Comparison of ENCODE assay signal across 8 mouse cellular contexts in the genomic region with DNA sequence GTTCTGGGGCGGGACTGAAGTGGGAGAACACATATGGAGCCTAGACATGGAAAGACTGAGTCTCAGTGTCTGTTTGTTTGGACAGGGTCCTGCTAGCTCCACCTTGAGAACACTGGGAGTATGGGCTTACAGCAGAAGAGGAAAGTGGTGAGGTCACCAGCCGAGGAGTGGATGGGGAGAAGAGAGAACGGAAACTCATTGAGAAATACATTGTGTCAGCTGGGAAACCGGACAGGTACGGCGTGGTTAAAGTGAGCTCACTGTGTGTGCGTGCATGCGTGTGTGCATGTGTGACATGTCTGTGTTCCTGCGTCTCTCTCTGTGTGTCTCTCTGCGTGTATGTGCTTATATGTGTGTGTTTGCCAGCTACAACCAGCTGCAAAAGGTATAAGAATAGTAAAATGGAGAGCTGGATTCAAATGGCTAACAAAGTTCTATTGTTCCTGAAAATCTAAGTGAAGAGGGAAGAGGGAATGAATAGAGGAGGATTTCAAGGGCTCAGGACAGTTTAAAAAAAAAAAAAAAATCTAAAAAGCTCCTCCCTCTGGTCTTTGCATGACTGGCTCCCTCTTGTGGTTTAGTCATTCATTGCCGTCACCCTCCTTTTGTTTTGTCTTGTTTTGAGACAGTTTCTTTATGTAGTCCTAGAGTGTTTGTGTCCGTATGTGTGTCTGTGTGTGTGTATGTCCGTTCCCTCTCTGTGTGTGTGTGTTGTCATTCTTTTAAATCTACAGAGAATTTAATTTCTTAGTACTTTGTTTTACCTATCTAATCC. TPM values are rescaled to one million over a fixed set of nuclear protein-coding genes. Genes with fewer than 3 reads are reported as not detected.
DNase-seq lines count a peak whose midpoint lies in the region; ATAC-seq and TF ChIP-seq lines count a peak whose summit lies in the region.

No protein-coding gene starts in this region.

- no peaks in the 10 kb centered on the region for H3K27me3 ChIP-seq in heart, adult 2 months (ENCODE audit: control insufficient read depth, insufficient read depth, low read length)
- no peaks in the 10 kb centered on the region for H3K27me3 ChIP-seq in forebrain, embryonic 12.5 days
- H3K27me3 ChIP-seq in midbrain, embryonic 11.5 days (ENCODE audit: control insufficient read depth, insufficient read depth, low read length) = no peaks in the 10 kb centered on the region

- H3K36me3 ChIP-seq in heart, adult 2 months (ENCODE audit: control insufficient read depth, insufficient read depth, low read length) = no peaks in the 10 kb centered on the region
- no peaks in the 10 kb centered on the region for H3K36me3 ChIP-seq in forebrain, embryonic 12.5 days (replicated peaks)
- no peaks in the 10 kb centered on the region for H3K36me3 ChIP-seq in midbrain, embryonic 11.5 days (ENCODE audit: control insufficient read depth, insufficient read depth, low read length)

- ATAC-seq in forebrain, embryonic 12.5 days (ENCODE audit: low FRiP score) = peak; percentile 33; the same call in 1 of the 2 replicates
- ATAC-seq in midbrain, embryonic 11.5 days (ENCODE audit: low FRiP score) = peak; percentile 46; the same call in 1 of the 2 replicates

- H3K4me3 ChIP-seq in heart, adult 2 months = no peak overlapping the region
- H3K4me3 ChIP-seq in forebrain, embryonic 12.5 days (replicated peaks) = no peak overlapping the region
- H3K4me3 ChIP-seq in layer of hippocampus, adult 2 months = no peak overlapping the region
- H3K4me3 ChIP-seq in midbrain, embryonic 11.5 days (ENCODE audit: low read depth, low read length) = no peak overlapping the region

- H3K9ac ChIP-seq in heart, adult 2 months (ENCODE audit: low read depth, low read length) = no peak overlapping the region
- no peak overlapping the region for H3K9ac ChIP-seq in forebrain, embryonic 12.5 days
- H3K9ac ChIP-seq in midbrain, embryonic 11.5 days (ENCODE audit: low read length) = no peak overlapping the region

- intact Hi-C loops in heart, postnatal 36 days (cut with DNase I) = loop anchor here (1.0 kb wide), 2 partner anchors 18 to 199 kb away; no protein-coding TSS in a partner anchor
- intact Hi-C loops in heart, adult 2 months (cut with DNase I) = loop anchor here (1.0 to 2.0 kb wide), 2 partner anchors 17 to 198 kb away; no protein-coding TSS in a partner anchor

- 49% methylated on average over 13 of the region's 13 CpGs for WGBS in heart, adult 2 months
- 62% methylated on average over 13 of the region's 13 CpGs for WGBS in forebrain, embryonic 12.5 days
- WGBS in midbrain, embryonic 11.5 days = 66% methylated on average over 13 of the region's 13 CpGs

- no peak; the same call in 1 of the 2 replicates for TF ChIP-seq CTCF in heart, adult 2 months (IDR thresholded peaks at IDR 0.05)
- TF ChIP-seq CTCF in brain, embryonic 14.5 days (IDR thresholded peaks at IDR 0.05; ENCODE audit: borderline replicate concordance, extremely low read depth, insufficient read depth, insufficient read length) = peak; percentile 69; the same call in 1 of the 2 replicates
- peak; percentile 89 for TF ChIP-seq CTCF in layer of hippocampus, adult 2 months (conservative IDR thresholded peaks at IDR 0.05)

- no peak overlapping the region for H3K4me2 ChIP-seq in forebrain, embryonic 12.5 days
- H3K4me2 ChIP-seq in midbrain, embryonic 11.5 days = no peak overlapping the region

- H3K4me1 ChIP-seq in heart, adult 2 months (ENCODE audit: control insufficient read depth, insufficient read depth, low read length) = peaks cover 1% of the 10 kb centered on the region; the same call in 1 of the 2 replicates
- no peaks in the 10 kb centered on the region for H3K4me1 ChIP-seq in forebrain, embryonic 12.5 days
- no peaks in the 10 kb centered on the region for H3K4me1 ChIP-seq in midbrain, embryonic 11.5 days (ENCODE audit: control insufficient read depth, insufficient read depth, low read length)

- H3K27ac ChIP-seq in heart, adult 2 months = no peak overlapping the region
- H3K27ac ChIP-seq in forebrain, embryonic 12.5 days = no peak overlapping the region
- H3K27ac ChIP-seq in layer of hippocampus, adult 2 months = no peak overlapping the region
- H3K27ac ChIP-seq in midbrain, embryonic 11.5 days (ENCODE audit: low read depth, low read length) = no peak overlapping the region

- DNase-seq in heart, postnatal 36 days = peak; percentile 57 to 61
- no peak for DNase-seq in heart, adult 2 months
- peak; percentile 50 to 73 for DNase-seq in CD8-positive naive resting alpha-beta T cell, adult 2 months (ENCODE audit: low read depth in 2 of 2, low spot score in 2 of 2)
- DNase-seq in brain, embryonic 14.5 days (ENCODE audit: low read depth) = peak; percentile 85
- peak; percentile 40 to 48 for DNase-seq in layer of hippocampus, adult 2 months (ENCODE audit: low spot score in 2 of 2)
- DNase-seq in midbrain, embryonic 11.5 days (ENCODE audit: low spot score, missing footprints) = peak; percentile 95
- DNase-seq in thymus, postnatal 10 days (ENCODE audit: low spot score in 2 of 2) = peak; percentile 34 to 66

- no peak for TF ChIP-seq EP300 in heart, adult 2 months (IDR thresholded peaks at IDR 0.05; ENCODE audit: insufficient read depth, low read depth, low read length)

- H3K79me2 ChIP-seq in heart, adult 2 months (replicated peaks; ENCODE audit: control insufficient read depth, insufficient read depth, low read length) = no peaks in the 10 kb centered on the region

- TF ChIP-seq POLR2A in heart, adult 2 months (IDR thresholded peaks at IDR 0.05; ENCODE audit: insufficient read depth, low read depth, low read length) = no peak
- no peak for TF ChIP-seq POLR2A in brain, embryonic 14.5 days (IDR thresholded peaks at IDR 0.05; ENCODE audit: borderline replicate concordance, extremely low read depth, insufficient read depth, insufficient read length, poor library complexity, severe bottlenecking)

- H3K9me3 ChIP-seq in forebrain, embryonic 12.5 days = no peaks in the 10 kb centered on the region
- H3K9me3 ChIP-seq in midbrain, embryonic 11.5 days (ENCODE audit: control insufficient read depth, low read length) = no peaks in the 10 kb centered on the region

RNA-seq across cellular contexts. Expression of gene Ak4, which starts 52.0 kb away (rescaled TPM):
- 10 to 100 TPM; 23.6 to 30.0 TPM for total RNA-seq in heart, postnatal 36 days (2021)
- 10 to 100 TPM; 31.8 to 32.0 TPM for total RNA-seq in heart, adult 2 months (2021)
- 11.1 and 31.3 TPM in 2 replicates for polyA plus RNA-seq in heart, adult 2 months (2012; rRNA removed)
- 7.5 and 9.1 TPM in 2 replicates for polyA plus RNA-seq in brain, embryonic 14.5 days (2012; rRNA removed)
- 17.8 and 20.5 TPM in 2 replicates for polyA plus RNA-seq in forebrain, embryonic 12.5 days (2016; fragmentation: Nextera tagmentation; extraction: Ambion mirVana)
- total RNA-seq in layer of hippocampus, adult 2 months (2021) = 10 to 100 TPM; 63.0 to 63.2 TPM
- 10.8 and 12.7 TPM in 2 replicates for polyA plus RNA-seq in midbrain, embryonic 11.5 days (2014; fragmentation: Nextera tagmentation; extraction: Ambion mirVana)

Comparison
In these comparisons a context has a peak if more than half of its experiments do, and no peak if none do; other contexts are left out.
1. DNase-seq: peak in heart, postnatal 36 days (2 of 2), CD8-positive naive resting alpha-beta T cell, adult 2 months (2 of 2), brain, embryonic 14.5 days (single experiment), layer of hippocampus, adult 2 months (2 of 2), midbrain, embryonic 11.5 days (single experiment) and thymus, postnatal 10 days (2 of 2); none in heart, adult 2 months (0 of 2).